Mouse (Mus musculus) lung, postnatal 0 days (tissue): Measurements from ENCODE around the gene Iah1.

Experiments
- CTCF ChIP-seq: IDR thresholded peaks from 2 replicates; pipeline ENCODE4 v1.5.1; 2016; ENCODE audit warnings: antibody characterized with exemption, mild to moderate bottlenecking
- EP300 ChIP-seq: IDR thresholded peaks from 2 replicates; pipeline ENCODE4 v1.6.1; 2016; ENCODE audit warnings: antibody characterized with exemption, mild to moderate bottlenecking, control low read depth

DNA sequence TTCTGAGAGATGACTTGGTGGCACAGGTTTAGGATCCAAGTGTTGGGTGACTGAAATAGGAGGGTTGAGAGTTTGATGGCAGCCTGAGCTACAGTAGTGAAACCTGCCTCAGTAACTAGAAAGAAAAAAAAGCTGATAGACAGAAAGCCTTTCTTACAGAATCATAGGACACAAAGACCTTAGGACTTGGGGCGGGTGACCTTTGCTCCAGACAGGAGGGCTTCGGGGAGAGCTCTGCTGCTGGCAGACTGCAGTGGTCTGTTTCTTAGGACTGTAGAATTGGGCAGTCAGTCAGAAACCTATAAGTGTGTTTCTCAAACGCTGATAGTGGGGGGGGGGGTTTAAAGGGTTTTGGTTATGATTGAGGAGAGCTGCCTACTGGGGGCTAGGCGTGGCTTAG, 10.4 kb upstream of the Iah1 start:
- TF ChIP-seq EP300 (no peak), CTCF (no peak)
